Mouse (Mus musculus) neural tube, embryonic 11.5 days (tissue): Measurements from ENCODE around the gene Rbfox3. TPM values are rescaled to one million over a fixed set of nuclear protein-coding genes. Genes with fewer than 3 reads are reported as not detected.

Source experiments
- ATAC-seq: fragments of 200-750 bp; cut with Nextera tagmentation; 2 replicates; pipeline ENCODE4 v1.8.0; 2017; ENCODE audit warnings: moderate number of reproducible peaks, mild to moderate bottlenecking, moderate TSS enrichment, moderate library complexity; ENCODE audit not compliant: insufficient read depth, low FRiP score, low TSS enrichment
- DNase-seq: peaks from one replicate; pipeline ENCODE4 v3.0.0-alpha.2; 2015; ENCODE audit warnings: low spot score
- H3K27ac ChIP-seq: fragments of 300-500 bp; sonication (generic); 2 replicates; pipeline ENCODE4 v1.5.1; 2014; ENCODE audit warnings: low read depth, mild to moderate bottlenecking, low read length
- H3K27me3 ChIP-seq: fragments of 300-500 bp; sonication (generic); 2 replicates; pipeline ENCODE4 v1.6.1; 2014; ENCODE audit warnings: mild to moderate bottlenecking, low read length, mixed read lengths; ENCODE audit not compliant: control insufficient read depth, insufficient read depth
- H3K36me3 ChIP-seq: fragments of 300-500 bp; sonication (generic); 2 replicates; pipeline ENCODE4 v1.6.1; 2014; ENCODE audit warnings: mild to moderate bottlenecking, low read length, moderate library complexity, mixed read lengths; ENCODE audit not compliant: control insufficient read depth, insufficient read depth
- H3K4me1 ChIP-seq: fragments of 300-500 bp; sonication (generic); 2 replicates; pipeline ENCODE4 v1.6.1; 2014; ENCODE audit warnings: low read length, mixed read lengths; ENCODE audit not compliant: control insufficient read depth, insufficient read depth
- H3K4me2 ChIP-seq: fragments of 300-500 bp; sonication (generic); 2 replicates; pipeline ENCODE4 v1.6.1; 2014; ENCODE audit warnings: low read depth, mild to moderate bottlenecking, moderate library complexity
- H3K4me3 ChIP-seq: fragments of 300-500 bp; sonication (generic); 2 replicates; pipeline ENCODE4 v1.5.1; 2014; ENCODE audit warnings: low read depth, low read length
- H3K9ac ChIP-seq: fragments of 300-500 bp; sonication (generic); 2 replicates; pipeline ENCODE4 v1.6.1; 2014; ENCODE audit warnings: mild to moderate bottlenecking, low read length
- H3K9me3 ChIP-seq: fragments of 300-500 bp; sonication (generic); 2 replicates; pipeline ENCODE4 v1.6.1; 2016; ENCODE audit warnings: low read length; ENCODE audit not compliant: control insufficient read depth
- WGBS: fragments of 180-500 bp; shearing (Covaris S2); extraction: QIAGEN DNeasy Blood & Tissue Kit; methylation state at CpG from one replicate; pipeline ENCODE4 v1.1.7; 2014; 5-methylcytosine and 5-hydroxymethylcytosine counted together
- polyA plus RNA-seq: library from polyadenylated mRNA; unstranded; fragments of >200 nt; fragmentation: Nextera tagmentation; extraction: Ambion mirVana; gene quantifications from 2 replicates; pipeline ENCODE4 v1.2.1, GENCODE M21; 2014

Gene Rbfox3
- polyA plus RNA-seq, 1 experiment from 2014 or later, result 16.2 TPM

DNA sequence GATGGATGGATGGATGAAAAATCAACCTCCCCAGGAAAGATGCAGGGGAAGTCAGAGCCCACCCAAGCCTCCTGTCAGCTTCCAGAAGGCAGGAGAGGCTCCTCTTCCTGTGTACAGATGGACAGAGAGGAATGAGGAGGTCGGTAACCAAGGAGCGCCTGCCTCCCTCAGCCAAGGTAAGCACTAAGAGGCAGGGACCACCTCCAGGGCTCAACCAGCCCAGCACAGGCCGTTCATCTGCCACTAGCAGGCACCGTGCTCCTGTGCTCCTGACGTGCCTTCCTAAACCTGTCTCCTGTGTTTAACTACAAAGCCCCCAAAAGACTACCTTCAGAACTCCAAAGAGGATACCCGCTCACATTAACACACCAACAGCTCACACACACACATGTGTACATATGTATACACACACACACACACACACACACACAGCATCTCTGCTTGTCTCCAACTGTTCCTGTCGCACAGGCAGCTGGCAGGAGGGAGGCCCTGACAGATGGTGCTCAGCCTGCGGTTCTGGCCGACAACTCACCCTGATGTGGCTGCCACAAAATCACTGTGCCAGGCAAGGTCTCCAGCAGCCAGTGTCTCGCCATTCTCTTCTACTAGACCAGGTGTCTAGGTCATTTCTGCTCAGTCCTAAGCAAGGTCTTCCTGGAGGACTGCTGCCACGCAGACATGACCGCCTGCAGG lies 151.0 kb downstream of the Rbfox3 start:
- Histone ChIP-seq H3K9ac (no peak overlapping the region), H3K27ac (no peak overlapping the region), H3K27me3 (no peaks in the 10 kb centered on the region), H3K4me1 (no peaks in the 10 kb centered on the region), H3K9me3 (no peaks in the 10 kb centered on the region), H3K4me3 (no peak overlapping the region), H3K4me2 (no peak overlapping the region), H3K36me3 (no peaks in the 10 kb centered on the region)
- DNase-seq, result no peak
- no peak for ATAC-seq
- WGBS, result 77% methylated on average over 11 of the region's 12 CpGs

- Histone ChIP-seq H3K4me2 (no peak overlapping the region), H3K27me3 (no peaks in the 10 kb centered on the region), H3K9me3 (no peaks in the 10 kb centered on the region), H3K4me1 (0 out of 2 replicates have a peak, but pooled peaks cover 3% of the 10 kb centered on the region), H3K4me3 (no peak overlapping the region), H3K36me3 (no peaks in the 10 kb centered on the region), H3K9ac (no peak overlapping the region), H3K27ac (no peak overlapping the region)
- no peak for DNase-seq
- WGBS, result 84% methylated on average over 8 of the region's 8 CpGs
- ATAC-seq, result no peak
These were observed 152.2 kb downstream of the Rbfox3 start for GRCm38 (mm10) chr11:118759228-118759627.

- Histone ChIP-seq H3K9me3 (no peaks in the 10 kb centered on the region), H3K4me1 (0 out of 2 replicates have a peak, but pooled peaks cover 3% of the 10 kb centered on the region), H3K27ac (no peak overlapping the region), H3K4me2 (no peak overlapping the region), H3K9ac (no peak overlapping the region), H3K36me3 (no peaks in the 10 kb centered on the region), H3K27me3 (no peaks in the 10 kb centered on the region), H3K4me3 (no peak overlapping the region)
- 86% methylated on average over 10 of the region's 10 CpGs for WGBS
- ATAC-seq (no peak), DNase-seq (no peak)
These were observed 153.0 kb downstream of the Rbfox3 start for GRCm38 (mm10) chr11:118758277-118758990.

GRCm38 (mm10) chr11:118757488-118757887 lies 153.9 kb downstream of the Rbfox3 start:
- H3K4me1 ChIP-seq, result 0 out of 2 replicates have a peak, but pooled peaks cover 3% of the 10 kb centered on the region
- H3K4me3 ChIP-seq, result no peak overlapping the region
- WGBS, result 64% methylated on average over 1 of the region's 1 CpGs
- no peaks in the 10 kb centered on the region for H3K9me3 ChIP-seq
- ATAC-seq, result no peak
- no peak for DNase-seq
- no peaks in the 10 kb centered on the region for H3K36me3 ChIP-seq
- no peak overlapping the region for H3K4me2 ChIP-seq
- no peak overlapping the region for H3K27ac ChIP-seq
- no peaks in the 10 kb centered on the region for H3K27me3 ChIP-seq
- H3K9ac ChIP-seq, result no peak overlapping the region

GRCm38 (mm10) chr11:118755003-118755402 lies 156.4 kb downstream of the Rbfox3 start:
- no peaks in the 10 kb centered on the region for H3K9me3 ChIP-seq
- H3K4me3 ChIP-seq, result no peak overlapping the region
- DNase-seq (no peak), ATAC-seq (no peak)
- 82% methylated on average over 17 of the region's 17 CpGs for WGBS
- no peak overlapping the region for H3K9ac ChIP-seq
- no peaks in the 10 kb centered on the region for H3K27me3 ChIP-seq
- no peak overlapping the region for H3K4me2 ChIP-seq
- H3K27ac ChIP-seq, result no peak overlapping the region
- H3K36me3 ChIP-seq, result no peaks in the 10 kb centered on the region
- H3K4me1 ChIP-seq, result 0 out of 2 replicates have a peak, but pooled peaks cover 3% of the 10 kb centered on the region

- H3K27ac ChIP-seq, result no peak overlapping the region
- 63% methylated on average over 4 of the region's 4 CpGs for WGBS
- no peak overlapping the region for H3K9ac ChIP-seq
- H3K27me3 ChIP-seq, result no peaks in the 10 kb centered on the region
- no peak overlapping the region for H3K4me2 ChIP-seq
- H3K4me3 ChIP-seq, result no peak overlapping the region
- H3K9me3 ChIP-seq, result no peaks in the 10 kb centered on the region
- DNase-seq (no peak), ATAC-seq (no peak)
- 0 out of 2 replicates have a peak, but pooled peaks cover 3% of the 10 kb centered on the region for H3K4me1 ChIP-seq
- H3K36me3 ChIP-seq, result no peaks in the 10 kb centered on the region
These were observed 156.9 kb downstream of the Rbfox3 start for GRCm38 (mm10) chr11:118754535-118754934.

DNA sequence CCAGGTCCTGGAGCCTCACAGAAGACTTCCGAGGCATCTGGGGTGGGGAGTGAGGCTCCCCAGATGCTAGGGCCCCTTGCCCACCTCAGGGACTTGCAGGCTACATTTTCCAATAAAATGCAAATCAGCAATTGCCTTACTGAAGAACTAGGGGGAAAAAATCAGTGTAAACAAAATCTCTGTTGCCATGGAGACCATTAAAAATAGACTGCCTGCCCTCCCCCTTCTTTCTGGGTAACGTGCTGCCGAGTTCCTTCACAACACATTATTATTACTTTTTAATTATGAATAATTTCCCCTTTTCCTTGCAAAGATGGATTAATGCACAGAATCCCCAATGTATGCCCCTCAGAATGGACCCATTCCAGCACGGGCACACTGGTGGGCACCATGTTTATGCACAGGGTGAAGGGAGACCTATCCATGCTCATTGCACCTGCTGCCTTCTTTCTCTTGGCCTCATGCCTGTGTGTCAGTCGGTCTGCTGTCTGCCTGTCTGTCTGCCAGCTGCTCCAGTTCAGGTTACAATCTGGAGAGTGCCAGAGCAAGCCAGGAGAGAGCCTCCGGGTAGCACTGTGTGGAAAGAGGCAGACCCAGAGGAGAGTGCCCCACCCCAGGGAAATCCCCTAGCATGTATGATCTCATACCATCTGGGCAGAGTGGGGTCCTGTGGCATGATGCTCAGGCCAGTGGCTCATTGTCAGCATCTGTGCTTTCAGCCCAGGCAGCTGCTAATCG lies 159.3 kb downstream of the Rbfox3 start:
- DNase-seq (no peak), ATAC-seq (no peak)
- WGBS, result 73% methylated on average over 7 of the region's 7 CpGs

GRCm38 (mm10) chr11:118750745-118751330 lies 160.6 kb downstream of the Rbfox3 start:
- Histone ChIP-seq H3K4me3 (no peak overlapping the region), H3K4me2 (no peak overlapping the region), H3K36me3 (no peaks in the 10 kb centered on the region), H3K27me3 (no peaks in the 10 kb centered on the region), H3K9ac (no peak overlapping the region), H3K9me3 (no peaks in the 10 kb centered on the region), H3K4me1 (peaks cover 5% of the 10 kb centered on the region; the same call in 1 of the 2 replicates), H3K27ac (no peak overlapping the region)
- DNase-seq (no peak), ATAC-seq (no peak)
- 78% methylated on average over 11 of the region's 11 CpGs for WGBS

More for the DNA sequence above, 159.3 kb downstream of the Rbfox3 start:
- 0 out of 2 replicates have a peak, but pooled peaks cover 3% of the 10 kb centered on the region for H3K4me1 ChIP-seq
- H3K36me3 ChIP-seq, result no peaks in the 10 kb centered on the region
- H3K9me3 ChIP-seq, result no peaks in the 10 kb centered on the region
- H3K27ac ChIP-seq, result no peak overlapping the region
- H3K4me2 ChIP-seq, result no peak overlapping the region
- H3K27me3 ChIP-seq, result no peaks in the 10 kb centered on the region
- no peak overlapping the region for H3K9ac ChIP-seq
- no peak overlapping the region for H3K4me3 ChIP-seq
